Mouse (Mus musculus) left cerebral cortex, postnatal 25 days (tissue): Measurements from ENCODE around the gene Cbr3. TPM values are rescaled to one million over a fixed set of nuclear protein-coding genes. Genes with fewer than 3 reads are reported as not detected.
A peak's percentile ranks its signal among the peaks of the same experiment; 100 is the strongest.

ENCODE experiments used
- DNase-seq, 2 experiments: peaks; one replicate each; pipeline ENCODE4 v3.0.0; 2022; ENCODE audit warnings: low spot score in 2 of 2, mixed read lengths in 1 of 2
- intact Hi-C: fragments of 180-260 bp; cut with DNase I; formaldehyde crosslinking; loops from one replicate; pipeline ENCODE4 v1.15.1; 2025
- total RNA-seq, 2 experiments: library from RNA; stranded (reverse); gene quantifications; 2 replicates each; pipeline ENCODE4 v1.2.3; 2021

Cbr3 gene
- total RNA-seq, 2 experiments from 2014 or later = 16.0 to 19.9 TPM

DNA sequence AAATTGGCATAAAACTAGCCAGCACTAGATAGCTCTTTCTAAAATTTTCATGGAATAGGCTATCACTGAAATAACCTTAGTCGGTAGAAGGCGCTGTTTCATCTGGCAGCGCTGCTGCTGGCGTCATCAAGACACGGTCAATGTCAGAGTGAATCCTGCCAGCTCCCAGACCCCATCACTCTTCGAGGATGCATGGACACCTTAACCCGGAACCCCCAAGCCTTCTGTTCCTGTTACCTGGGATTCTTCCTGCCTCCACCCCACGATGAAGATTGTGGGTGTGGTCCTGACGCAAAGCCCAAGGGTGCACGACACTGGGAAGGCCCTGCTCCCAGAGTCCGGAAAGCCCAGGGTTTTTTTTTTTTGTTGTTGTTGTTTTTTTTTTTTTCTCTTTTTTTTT is 27.9 kb downstream of the Cbr3 start:
- DNase-seq = peak; percentile 83 to 91
- intact Hi-C loops = no loop called here

DNA sequence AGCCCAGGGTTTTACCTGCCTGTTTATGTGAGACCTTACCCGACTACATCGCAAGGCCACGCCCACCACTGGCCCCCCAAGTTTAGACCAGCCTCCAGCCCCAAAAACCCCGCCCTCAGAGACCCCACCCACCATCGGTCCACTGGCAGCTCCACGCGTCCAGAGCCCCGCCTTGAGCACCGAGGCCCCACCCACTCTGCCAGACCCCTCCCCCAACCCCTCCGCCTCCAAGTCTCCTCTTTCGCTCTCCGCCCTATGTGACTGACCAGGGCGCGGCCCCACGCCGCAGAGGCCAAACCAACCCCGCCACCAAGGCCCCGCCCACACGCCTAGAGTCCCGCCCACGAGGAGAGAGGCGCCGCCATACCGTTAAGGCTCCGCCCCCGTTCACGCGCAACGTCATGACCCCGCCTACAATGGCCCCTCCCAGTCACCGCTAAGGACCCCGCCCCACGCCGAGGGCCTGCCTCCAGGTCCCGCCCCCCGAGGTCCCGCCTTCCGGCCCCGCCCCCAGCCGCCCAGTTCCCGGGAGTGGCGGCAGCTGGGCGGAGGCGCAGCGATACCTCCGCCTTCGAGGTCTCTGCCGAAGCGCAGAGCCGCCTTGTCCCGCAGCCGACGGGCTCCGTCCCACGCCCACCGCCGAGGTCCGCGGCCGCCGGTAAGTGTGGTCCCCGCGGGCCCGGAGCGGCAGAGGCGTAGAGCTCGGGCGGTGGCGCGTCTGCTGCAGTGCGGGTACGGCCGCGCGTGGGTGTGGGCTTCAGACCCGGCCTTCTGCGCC is 28.6 kb downstream of the Cbr3 start, which contains the start of gene Dop1b:
Dop1b (plus strand) TSS at position 494 of the 778 bp plus-strand sequence.
- peak; percentile 98 for DNase-seq
- intact Hi-C loops = no loop called here

DNA sequence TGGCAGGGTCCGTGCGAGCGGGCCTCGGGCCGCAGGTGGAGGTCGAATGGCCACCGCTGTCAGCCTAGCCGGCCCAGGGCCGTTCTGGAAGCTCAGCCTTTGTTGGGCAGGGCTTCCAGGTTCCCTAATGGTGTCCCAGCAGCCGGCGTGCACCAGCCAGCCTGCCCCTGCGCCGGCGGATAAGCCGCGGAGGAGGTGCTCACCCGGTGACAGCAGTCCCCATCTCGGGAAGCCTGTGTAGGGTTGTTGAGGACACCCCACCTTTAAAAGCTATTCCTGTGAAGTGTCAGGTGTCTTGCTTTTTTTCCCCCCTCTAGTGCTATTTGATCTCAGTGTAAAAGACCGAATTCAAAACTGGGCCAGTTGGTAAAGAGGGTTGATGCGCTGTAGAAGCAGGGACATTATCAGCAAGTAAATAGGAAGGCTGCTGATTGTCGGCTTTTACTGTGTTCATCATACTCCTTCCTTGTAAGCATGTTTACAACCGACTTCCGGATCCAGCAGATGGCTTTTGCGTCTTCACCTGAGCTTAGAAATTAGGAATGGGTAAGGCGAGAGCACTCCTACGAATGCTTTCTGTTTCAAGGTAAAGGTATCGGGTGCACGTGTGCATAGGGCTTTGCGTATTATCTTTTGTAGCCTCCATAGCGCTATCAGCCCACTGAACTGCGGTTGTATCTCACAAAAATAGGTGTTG is 29.3 kb downstream of the Cbr3 start:
- no peak for DNase-seq
- intact Hi-C loops = no loop called here

DNA sequence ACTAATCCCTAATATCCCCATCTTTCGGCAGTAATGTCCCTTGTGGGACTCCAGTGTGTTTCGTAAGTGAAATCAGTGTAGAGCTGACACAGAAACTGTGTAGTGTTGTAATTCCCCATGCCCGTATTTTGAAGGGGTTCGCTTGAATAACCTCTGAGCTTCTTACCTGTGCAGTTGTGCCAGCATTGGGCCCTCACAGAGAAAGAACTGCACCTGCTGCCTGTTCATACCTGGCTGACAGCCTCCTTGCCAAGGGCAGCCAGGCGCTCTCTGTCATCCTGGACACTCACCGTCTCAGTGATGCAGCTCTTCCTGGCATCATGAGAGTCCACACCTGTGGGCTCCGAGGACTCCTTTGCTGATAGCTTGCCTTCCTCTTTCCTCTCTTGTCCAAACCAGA is 30.0 kb downstream of the Cbr3 start:
- intact Hi-C loops = no loop called here

DNA sequence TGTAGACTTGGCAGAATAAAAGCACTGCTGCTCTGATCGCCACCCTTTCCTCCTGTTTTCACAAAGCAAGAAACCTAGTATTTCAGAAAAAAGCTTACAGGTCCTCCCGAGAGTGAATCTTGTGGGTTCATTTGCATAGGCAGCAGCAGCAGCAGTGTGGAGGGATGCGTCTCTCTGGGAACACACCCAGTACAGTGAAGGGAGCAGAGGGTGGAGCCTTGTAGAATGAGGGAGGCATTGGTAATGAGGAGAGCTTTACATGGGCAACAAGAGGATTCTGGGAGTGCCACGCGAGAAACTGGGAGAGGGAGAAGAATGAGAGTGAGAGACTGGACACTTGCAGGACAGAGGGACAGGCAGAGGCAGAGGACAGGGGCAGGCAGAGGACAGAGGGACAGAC is 31.4 kb downstream of the Cbr3 start:
- intact Hi-C loops = no loop called here
- DNase-seq = peak in 1 of 2 experiments; percentile 81

More for the DNA sequence above, 30.0 kb downstream of the Cbr3 start:
- DNase-seq = no peak

DNA sequence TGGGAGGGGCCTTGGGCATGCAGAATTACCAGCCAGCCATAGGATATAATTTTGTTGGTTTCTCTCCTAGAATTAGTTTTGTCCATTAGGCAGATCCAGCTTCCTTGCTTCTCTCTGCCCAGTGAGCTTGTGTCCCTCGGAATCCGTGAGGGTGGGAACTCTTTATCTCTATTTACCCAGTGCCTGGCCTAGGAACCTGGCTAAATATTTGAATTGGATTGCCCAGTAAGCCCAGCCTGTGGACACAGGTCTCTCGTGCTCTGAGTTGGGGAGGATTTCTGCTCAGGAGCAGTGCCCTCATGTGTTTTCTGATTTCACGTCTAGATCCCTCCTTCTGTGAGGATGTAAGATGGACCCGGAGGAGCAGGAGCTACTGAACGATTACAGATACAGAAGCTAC is 32.8 kb downstream of the Cbr3 start:
- DNase-seq = no peak
- intact Hi-C loops = no loop called here

DNA sequence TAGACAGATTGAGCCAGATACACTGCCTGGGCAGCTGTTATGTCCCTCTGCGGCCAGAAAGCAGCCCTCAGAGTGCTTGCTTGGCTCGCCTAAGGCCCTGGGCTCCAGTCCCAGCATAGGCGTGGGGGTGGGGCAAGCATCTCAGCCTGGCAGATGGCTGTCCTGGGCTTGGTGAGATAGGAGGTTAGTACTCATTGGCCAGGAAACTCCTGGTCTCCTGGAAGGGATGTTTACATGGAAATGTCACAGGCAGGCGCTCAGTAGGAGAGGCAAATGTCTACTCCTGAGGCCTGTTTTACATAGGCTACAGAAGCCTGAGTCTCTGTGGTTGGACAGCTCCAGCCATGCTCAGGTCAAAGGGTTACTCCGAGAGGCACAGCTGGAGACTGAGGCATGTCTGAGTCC is 34.3 kb downstream of the Cbr3 start:
- intact Hi-C loops = no loop called here
- peak; percentile 45 to 61 for DNase-seq

DNA sequence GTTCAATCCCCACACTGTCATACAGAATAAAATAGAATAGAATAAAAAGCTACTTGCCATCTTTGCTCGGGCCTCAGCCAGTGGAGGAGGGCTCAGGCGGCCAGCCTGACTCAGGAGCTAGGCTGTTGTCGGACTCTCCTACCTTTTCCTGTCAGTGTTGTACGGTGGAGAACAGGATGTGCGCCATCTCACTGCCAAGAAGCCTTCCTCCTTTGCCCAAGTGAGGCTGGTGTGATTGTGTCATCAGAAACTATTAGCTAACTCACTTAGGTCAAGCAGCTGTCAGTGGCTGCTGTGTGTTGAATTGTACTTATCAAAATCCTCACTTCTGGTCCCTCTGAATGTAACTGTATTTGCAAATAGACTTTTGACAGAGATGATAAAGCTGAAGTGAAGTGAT is 38.8 kb downstream of the Cbr3 start:
- intact Hi-C loops = no loop called here
- no peak for DNase-seq

DNA sequence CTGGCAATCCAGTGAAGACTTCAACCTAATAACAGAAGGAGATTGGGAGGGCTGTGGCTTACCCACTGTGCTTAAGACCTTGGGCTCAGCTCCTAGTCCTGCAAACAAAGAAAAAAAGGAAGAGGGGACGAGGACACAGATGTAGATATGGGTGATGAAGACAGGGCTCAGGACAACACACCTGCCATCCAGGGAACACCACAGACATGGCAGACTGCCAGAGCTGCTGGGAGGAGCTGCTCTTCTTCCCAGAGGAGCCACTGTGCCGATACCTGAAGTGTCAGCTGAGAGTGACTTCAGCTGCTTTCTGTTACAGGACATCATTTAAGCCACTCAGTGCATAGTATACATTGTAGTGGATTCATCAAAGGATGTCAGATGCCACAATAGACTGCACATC is 39.5 kb downstream of the Cbr3 start:
- intact Hi-C loops = no loop called here
- DNase-seq = no peak

DNA sequence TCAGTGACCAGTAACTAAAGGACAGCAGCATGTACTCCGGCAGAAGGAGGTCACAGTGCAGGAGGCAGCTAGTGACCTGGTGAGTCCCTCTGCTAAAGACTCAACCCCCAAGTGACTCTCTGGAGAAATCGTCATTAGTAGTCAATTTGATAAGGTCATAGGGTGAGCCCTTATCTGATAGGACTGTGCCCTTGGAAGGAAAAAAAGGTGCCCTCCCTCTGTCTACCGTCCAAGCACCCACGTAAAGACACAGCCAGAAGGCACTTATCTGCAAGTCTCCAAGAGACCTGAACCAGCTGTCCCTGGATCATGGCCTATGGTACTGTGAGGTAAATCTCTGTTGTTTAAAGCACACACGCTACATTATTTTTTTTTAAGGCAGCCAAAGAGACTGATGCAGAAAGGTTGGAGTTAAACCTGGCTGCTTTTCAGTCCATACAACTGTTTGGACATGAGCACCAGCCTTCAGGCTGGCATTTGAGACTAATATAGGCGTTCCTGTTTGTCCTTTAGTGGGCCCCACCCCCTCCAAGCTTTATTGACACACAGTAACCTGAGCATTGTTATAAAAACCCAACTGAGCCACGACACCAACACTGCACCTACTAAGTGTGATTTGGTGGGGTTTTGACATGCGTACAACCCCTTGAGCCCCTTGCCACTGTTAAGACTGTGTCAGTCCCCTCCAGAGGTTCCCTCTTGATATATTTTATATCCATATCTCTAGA is 42.6 kb downstream of the Cbr3 start:
- intact Hi-C loops = no loop called here
- DNase-seq = no peak

DNA sequence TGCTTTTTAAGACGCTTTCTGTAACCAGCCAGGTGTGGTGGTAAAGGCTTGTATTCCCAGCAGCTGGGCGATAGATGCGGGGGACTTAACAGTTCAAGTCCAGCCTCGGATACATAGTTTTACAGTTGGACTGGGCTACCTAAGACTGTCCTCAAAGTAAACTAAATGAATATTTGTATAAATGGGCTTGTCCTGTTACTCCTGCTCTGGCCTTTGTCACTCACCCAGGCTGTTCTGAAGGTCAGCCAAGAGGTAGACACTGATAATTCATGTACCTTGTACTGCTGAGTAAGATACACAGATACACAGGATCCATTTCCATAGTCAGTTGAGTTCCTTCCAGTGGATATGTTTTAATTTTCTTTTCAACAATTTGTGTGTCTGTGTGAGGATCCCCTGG is 43.2 kb downstream of the Cbr3 start:
- intact Hi-C loops = no loop called here
- DNase-seq = no peak

DNA sequence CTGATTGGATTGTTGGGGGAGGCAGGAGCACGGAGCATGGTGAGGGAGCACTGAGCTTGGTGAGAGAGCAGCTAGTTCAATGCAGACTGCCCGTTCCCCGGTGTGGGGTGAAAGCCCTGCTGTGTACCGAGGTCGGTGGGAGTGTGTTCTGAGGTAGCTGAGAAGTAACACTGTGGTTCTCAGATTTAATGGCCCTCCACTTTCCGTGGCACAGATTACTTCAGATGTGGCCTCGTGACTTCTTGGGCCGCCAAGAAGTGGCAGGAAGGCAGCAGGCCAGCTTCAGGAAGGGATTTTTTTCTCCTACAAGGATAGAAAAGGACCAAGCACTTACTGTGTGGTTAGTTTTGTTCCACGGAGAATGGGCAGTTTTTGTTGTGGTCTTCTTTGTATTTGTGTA is 45.7 kb downstream of the Cbr3 start:
- intact Hi-C loops = no loop called here
- no peak for DNase-seq

DNA sequence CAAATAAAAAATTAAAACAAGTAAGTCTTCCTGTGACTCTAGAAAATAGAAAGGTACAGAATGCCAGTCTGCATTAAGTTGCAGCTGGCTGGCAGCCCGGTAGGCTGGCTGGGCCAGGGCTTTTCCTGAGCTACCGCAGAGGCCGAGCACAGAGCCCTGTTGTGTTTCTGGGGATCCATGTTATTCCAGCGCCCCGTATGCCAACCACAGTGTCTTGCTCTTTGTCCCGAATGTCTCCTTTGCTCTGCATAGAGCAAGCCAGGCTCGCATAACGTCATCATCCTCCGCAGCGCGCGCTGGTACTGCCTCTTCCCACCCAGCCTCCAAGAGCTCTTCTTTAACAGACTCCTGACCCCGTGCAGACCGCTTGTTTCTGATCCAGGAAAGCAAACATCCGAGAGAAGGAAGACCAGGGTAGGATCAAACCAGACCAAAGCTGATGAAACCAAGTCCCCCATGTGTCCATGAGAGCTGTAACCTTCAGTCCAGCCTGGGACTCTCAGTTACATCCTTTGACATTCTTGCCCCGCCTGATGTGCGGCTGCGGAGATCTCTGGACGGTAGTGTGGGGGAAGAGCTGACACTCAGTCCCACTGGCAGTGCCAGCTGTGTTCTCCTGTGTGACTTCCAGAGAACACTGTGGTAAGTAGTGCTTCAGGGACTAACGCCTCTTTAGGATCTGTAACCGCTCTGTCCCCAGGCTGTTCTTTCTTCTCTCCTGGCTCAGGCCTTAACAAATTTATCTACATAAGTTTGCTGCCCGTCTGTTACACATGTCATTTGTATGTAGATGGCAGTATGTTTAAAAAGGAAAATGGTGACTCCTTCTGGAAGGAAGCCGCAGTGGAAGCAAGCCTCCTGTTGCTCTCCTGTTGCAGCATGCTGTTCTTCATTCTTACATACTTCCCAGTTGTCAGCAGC is 47.0 kb downstream of the Cbr3 start:
- intact Hi-C loops = no loop called here
- peak; percentile 21 to 47 for DNase-seq

DNA sequence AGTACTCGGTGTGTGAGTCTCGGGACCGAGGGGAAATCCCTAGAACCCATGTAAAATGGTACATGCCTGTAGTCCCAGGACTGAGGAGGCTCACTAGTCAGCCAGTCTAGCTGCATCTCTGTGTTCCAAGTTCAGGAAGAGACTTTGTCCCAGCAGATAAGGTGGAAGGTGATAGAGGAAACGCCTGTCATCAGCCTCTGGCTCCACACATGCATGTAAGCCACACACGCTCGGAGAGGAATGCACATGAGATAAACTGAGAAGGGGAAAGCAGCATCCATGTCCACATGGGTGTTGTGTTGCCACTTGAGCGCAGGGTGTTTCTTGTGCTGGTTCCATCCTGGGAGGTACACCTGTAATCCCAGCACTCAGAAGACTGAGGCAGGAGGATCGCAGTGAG is 48.3 kb downstream of the Cbr3 start:
- DNase-seq = no peak
- intact Hi-C loops = no loop called here

DNA sequence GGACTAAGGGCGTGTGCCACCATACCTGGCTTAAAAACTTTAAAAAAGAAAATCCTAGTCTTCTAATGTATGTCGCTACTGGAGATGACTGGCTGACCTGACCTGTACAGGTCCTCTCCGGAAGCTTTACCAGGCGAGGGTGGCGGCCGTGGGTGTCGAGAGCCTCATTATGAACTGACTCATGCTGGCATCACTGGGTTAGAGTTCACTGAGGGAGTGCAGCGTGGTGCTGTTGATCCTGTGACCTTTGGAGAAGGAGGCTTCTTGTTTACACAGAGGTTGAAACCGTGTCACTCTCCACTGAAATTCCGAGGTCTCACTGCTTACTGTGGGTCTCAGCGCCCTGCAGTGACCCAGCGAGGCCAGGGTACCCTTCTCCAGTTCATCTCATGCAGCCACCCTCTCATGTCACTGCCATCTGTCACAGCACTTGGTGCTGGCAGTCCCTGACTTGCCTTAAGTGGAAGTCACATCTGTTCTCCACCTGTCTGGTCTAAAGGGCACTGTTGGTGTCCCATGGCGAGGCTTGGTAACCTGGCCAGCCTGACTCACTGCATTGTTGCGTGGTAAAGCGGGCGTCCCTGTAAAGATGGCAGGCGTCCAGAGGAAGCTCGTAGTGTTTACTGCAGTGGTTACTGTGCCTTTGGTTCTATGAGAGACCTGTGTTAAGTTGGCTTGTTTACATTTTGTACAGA is 50.0 kb downstream of the Cbr3 start:
- no peak for DNase-seq
- intact Hi-C loops = no loop called here

DNA sequence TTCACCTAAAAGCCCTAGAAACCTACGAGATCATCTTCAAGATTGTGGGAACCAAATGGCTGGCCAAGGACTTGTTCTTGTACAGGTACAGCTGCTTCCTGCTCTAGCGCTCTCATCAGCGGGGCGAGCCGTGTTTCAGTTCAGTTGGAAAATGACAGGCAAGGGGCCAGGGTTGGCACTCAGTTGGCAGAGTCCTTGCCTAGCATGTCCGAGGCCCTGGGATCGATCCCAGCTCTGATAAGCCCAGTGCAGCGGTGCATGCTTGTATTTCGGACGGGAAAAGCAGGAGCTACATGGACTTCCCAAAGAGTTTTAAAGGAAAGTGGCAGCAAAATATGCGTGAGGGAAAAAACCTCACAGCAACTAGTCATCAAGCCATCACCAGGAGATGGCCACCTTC is 56.2 kb downstream of the Cbr3 start:
- intact Hi-C loops = no loop called here
- no peak for DNase-seq
